23 mouse cellular contexts compared by ENCODE assay signal in the genomic region with DNA sequence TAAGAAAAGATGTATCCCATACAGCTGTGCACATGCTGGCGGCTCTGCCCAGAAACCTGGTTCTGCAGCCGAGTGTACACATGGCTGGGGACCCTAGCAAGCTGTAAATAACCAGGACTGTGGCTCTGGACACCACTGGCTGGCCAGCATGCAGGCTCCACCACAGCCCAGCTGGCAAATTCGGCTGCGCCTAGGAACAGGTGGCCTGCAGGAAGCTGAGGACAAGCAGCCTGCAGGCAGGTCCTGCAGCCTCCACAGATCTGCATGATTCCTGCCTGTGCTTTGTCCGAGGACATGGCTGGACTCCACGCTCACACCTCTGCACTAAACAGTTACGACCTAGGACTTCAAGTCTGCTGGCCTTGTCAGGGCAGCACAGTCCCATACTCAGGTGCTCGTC.
DNase-seq lines count a peak whose midpoint lies in the region; ATAC-seq and TF ChIP-seq lines count a peak whose summit lies in the region.
"Had no signal": no experiment of that assay in that cellular context is flagged by ENCODE, and none has a peak within 500 bp of the region (broad histone marks: within the 10 kb centered on the region; RNA-seq: fewer than 3 reads in every experiment).

No protein-coding gene starts in this region.

- TF ChIP-seq POLR2A in limb, embryonic 14.5 days (IDR thresholded peaks at IDR 0.05; ENCODE audit: borderline replicate concordance, extremely low read depth, insufficient read depth, insufficient read length) = no peak

- DNase-seq in forebrain, embryonic 10.5 days (ENCODE audit: extremely low spot score, low spot score) = no peak
- no peak for DNase-seq in embryonic facial prominence, embryonic 10.5 days (ENCODE audit: low spot score)
- no peak for DNase-seq in limb, embryonic 14.5 days (ENCODE audit: low spot score)
- DNase-seq in adrenal gland, postnatal 14 days = no peak
- DNase-seq: cerebellum, adult 11 months; cerebellum, adult 9-11 months; forebrain, postnatal 0 days; heart, postnatal 36 days; kidney, adult 2 months; left cerebral cortex, postnatal 4 days; lung, postnatal 36 days; thymus, postnatal 14 days had no signal

- no peaks in the 10 kb centered on the region for H3K36me3 ChIP-seq in forebrain, embryonic 10.5 days (replicated peaks)
- H3K36me3 ChIP-seq in forebrain, embryonic 16.5 days (ENCODE audit: control insufficient read depth, insufficient read depth) = no peaks in the 10 kb centered on the region
- no peaks in the 10 kb centered on the region for H3K36me3 ChIP-seq in hindbrain, embryonic 12.5 days
- no peaks in the 10 kb centered on the region for H3K36me3 ChIP-seq in hindbrain, embryonic 16.5 days (ENCODE audit: control insufficient read depth, insufficient read depth, low read length)
- no peaks in the 10 kb centered on the region for H3K36me3 ChIP-seq in embryonic facial prominence, embryonic 10.5 days (replicated peaks)
- no peaks in the 10 kb centered on the region for H3K36me3 ChIP-seq in limb, embryonic 14.5 days (ENCODE audit: control insufficient read depth, insufficient read depth, low read length)
- H3K36me3 ChIP-seq in liver, embryonic 12.5 days = no peaks in the 10 kb centered on the region
- H3K36me3 ChIP-seq: embryonic facial prominence, embryonic 12.5 days; heart, embryonic 15.5 days; liver, embryonic 15.5 days; lung, embryonic 15.5 days; neural tube, embryonic 12.5 days had no signal

- no peak overlapping the region for H3K9ac ChIP-seq in forebrain, embryonic 16.5 days (replicated peaks; ENCODE audit: low read depth, low read length)
- no peak overlapping the region for H3K9ac ChIP-seq in hindbrain, embryonic 12.5 days
- no peak overlapping the region for H3K9ac ChIP-seq in hindbrain, embryonic 16.5 days (ENCODE audit: low read depth, low read length)
- peak overlapping the region; percentile 65 for H3K9ac ChIP-seq in limb, embryonic 14.5 days (ENCODE audit: low read depth, low read length, severe bottlenecking)
- no peak overlapping the region for H3K9ac ChIP-seq in liver, embryonic 12.5 days
- H3K9ac ChIP-seq: embryonic facial prominence, embryonic 12.5 days; forebrain, postnatal 0 days; heart, embryonic 15.5 days; liver, embryonic 15.5 days; lung, embryonic 15.5 days; neural tube, embryonic 12.5 days had no signal

- 57% methylated on average over 8 of the region's 8 CpGs for WGBS in forebrain, embryonic 10.5 days
- WGBS in forebrain, embryonic 16.5 days = 60% methylated on average over 8 of the region's 8 CpGs
- WGBS in hindbrain, embryonic 12.5 days = 50% methylated on average over 8 of the region's 8 CpGs
- 58% methylated on average over 8 of the region's 8 CpGs for WGBS in hindbrain, embryonic 16.5 days
- 49% methylated on average over 8 of the region's 8 CpGs for WGBS in embryonic facial prominence, embryonic 10.5 days
- WGBS in limb, embryonic 14.5 days = 23% methylated on average over 8 of the region's 8 CpGs
- WGBS in liver, embryonic 12.5 days (ENCODE audit: insufficient replicate concordance) = 40% methylated on average over 8 of the region's 8 CpGs

- H3K4me3 ChIP-seq in forebrain, embryonic 10.5 days = no peak overlapping the region
- no peak overlapping the region for H3K4me3 ChIP-seq in forebrain, embryonic 16.5 days (replicated peaks; ENCODE audit: low read length)
- no peak overlapping the region for H3K4me3 ChIP-seq in hindbrain, embryonic 12.5 days
- no peak overlapping the region for H3K4me3 ChIP-seq in hindbrain, embryonic 16.5 days (ENCODE audit: low read length)
- 0 out of 2 replicates have a peak overlapping the region, but pooled peaks have one; percentile 18 for H3K4me3 ChIP-seq in embryonic facial prominence, embryonic 10.5 days
- peak overlapping the region; percentile 20 for H3K4me3 ChIP-seq in limb, embryonic 14.5 days (replicated peaks; ENCODE audit: low read length)
- no peak overlapping the region for H3K4me3 ChIP-seq in liver, embryonic 12.5 days
- H3K4me3 ChIP-seq: embryonic facial prominence, embryonic 12.5 days; heart, embryonic 15.5 days; liver, embryonic 15.5 days; lung, embryonic 15.5 days; megakaryocyte, embryonic 14.5 days; neural tube, embryonic 12.5 days had no signal

- H3K4me2 ChIP-seq in forebrain, embryonic 16.5 days (ENCODE audit: low read length) = no peak overlapping the region
- no peak overlapping the region for H3K4me2 ChIP-seq in hindbrain, embryonic 12.5 days (replicated peaks)
- no peak overlapping the region for H3K4me2 ChIP-seq in hindbrain, embryonic 16.5 days (ENCODE audit: low read length)
- H3K4me2 ChIP-seq in limb, embryonic 14.5 days (replicated peaks; ENCODE audit: low read depth, low read length, severe bottlenecking) = peak overlapping the region; percentile 66
- no peak overlapping the region for H3K4me2 ChIP-seq in liver, embryonic 12.5 days
- H3K4me2 ChIP-seq: embryonic facial prominence, embryonic 12.5 days; heart, embryonic 15.5 days; liver, embryonic 15.5 days; lung, embryonic 15.5 days; neural tube, embryonic 12.5 days had no signal

- H3K27me3 ChIP-seq in forebrain, embryonic 10.5 days (ENCODE audit: poor library complexity, severe bottlenecking) = peaks cover 100% of the 10 kb centered on the region
- peaks cover 11% of the 10 kb centered on the region for H3K27me3 ChIP-seq in forebrain, embryonic 16.5 days (replicated peaks; ENCODE audit: control insufficient read depth, insufficient read depth, low read length)
- peaks cover 22% of the 10 kb centered on the region for H3K27me3 ChIP-seq in hindbrain, embryonic 12.5 days
- peaks cover 2% of the 10 kb centered on the region for H3K27me3 ChIP-seq in hindbrain, embryonic 16.5 days (replicated peaks; ENCODE audit: control insufficient read depth, insufficient read depth, low read length)
- peaks cover 88% of the 10 kb centered on the region for H3K27me3 ChIP-seq in embryonic facial prominence, embryonic 10.5 days (replicated peaks; ENCODE audit: low read depth, poor library complexity, severe bottlenecking)
- 0 out of 2 replicates have a peak, but pooled peaks cover 10% of the 10 kb centered on the region for H3K27me3 ChIP-seq in limb, embryonic 14.5 days (ENCODE audit: control insufficient read depth, insufficient read depth, low read length)
- peaks cover 60% of the 10 kb centered on the region for H3K27me3 ChIP-seq in liver, embryonic 12.5 days (replicated peaks)

- peak overlapping the region; percentile 3; the same call in 1 of the 2 replicates for H3K27ac ChIP-seq in forebrain, embryonic 10.5 days
- H3K27ac ChIP-seq in forebrain, embryonic 16.5 days (ENCODE audit: low read length) = no peak overlapping the region
- H3K27ac ChIP-seq in hindbrain, embryonic 12.5 days = peak overlapping the region; percentile 60; the same call in 1 of the 2 replicates
- H3K27ac ChIP-seq in hindbrain, embryonic 16.5 days (ENCODE audit: low read depth, low read length) = no peak overlapping the region
- H3K27ac ChIP-seq in embryonic facial prominence, embryonic 10.5 days (replicated peaks) = peak overlapping the region; percentile 35; the same call in 1 of the 2 replicates
- H3K27ac ChIP-seq in limb, embryonic 14.5 days (replicated peaks; ENCODE audit: low read depth, low read length) = peak overlapping the region; percentile 95
- no peak overlapping the region for H3K27ac ChIP-seq in liver, embryonic 12.5 days
- H3K27ac ChIP-seq: embryonic facial prominence, embryonic 12.5 days; heart, embryonic 15.5 days; kidney, postnatal 0 days; liver, embryonic 15.5 days; lung, embryonic 15.5 days; neural tube, embryonic 12.5 days had no signal

- peaks cover 86% of the 10 kb centered on the region for H3K4me1 ChIP-seq in forebrain, embryonic 10.5 days
- peaks cover 30% of the 10 kb centered on the region for H3K4me1 ChIP-seq in forebrain, embryonic 16.5 days (replicated peaks; ENCODE audit: control insufficient read depth, insufficient read depth, low read length)
- H3K4me1 ChIP-seq in hindbrain, embryonic 12.5 days = peaks cover 67% of the 10 kb centered on the region
- peaks cover 25% of the 10 kb centered on the region for H3K4me1 ChIP-seq in hindbrain, embryonic 16.5 days (ENCODE audit: control insufficient read depth, insufficient read depth, low read depth, low read length)
- peaks cover 80% of the 10 kb centered on the region for H3K4me1 ChIP-seq in embryonic facial prominence, embryonic 10.5 days
- H3K4me1 ChIP-seq in limb, embryonic 14.5 days (ENCODE audit: control insufficient read depth, insufficient read depth, low read length) = peaks cover 57% of the 10 kb centered on the region
- H3K4me1 ChIP-seq in liver, embryonic 12.5 days = no peaks in the 10 kb centered on the region
- H3K4me1 ChIP-seq: liver, embryonic 15.5 days; megakaryocyte, embryonic 14.5 days had no signal

- ATAC-seq in forebrain, embryonic 16.5 days = no peak
- no peak for ATAC-seq in hindbrain, embryonic 12.5 days (ENCODE audit: low FRiP score)
- ATAC-seq in hindbrain, embryonic 16.5 days = no peak
- ATAC-seq in limb, embryonic 14.5 days (ENCODE audit: low FRiP score, low read depth) = no peak
- ATAC-seq in liver, embryonic 12.5 days = no peak
- ATAC-seq: forebrain, postnatal 0 days had no signal

- no peaks in the 10 kb centered on the region for H3K9me3 ChIP-seq in forebrain, embryonic 10.5 days
- no peaks in the 10 kb centered on the region for H3K9me3 ChIP-seq in forebrain, embryonic 16.5 days (ENCODE audit: control insufficient read depth, low read length)
- no peaks in the 10 kb centered on the region for H3K9me3 ChIP-seq in hindbrain, embryonic 12.5 days (replicated peaks)
- no peaks in the 10 kb centered on the region for H3K9me3 ChIP-seq in hindbrain, embryonic 16.5 days (ENCODE audit: control insufficient read depth, low read length)
- H3K9me3 ChIP-seq in embryonic facial prominence, embryonic 10.5 days = no peaks in the 10 kb centered on the region
- H3K9me3 ChIP-seq in limb, embryonic 14.5 days (ENCODE audit: control insufficient read depth, low read length) = no peaks in the 10 kb centered on the region
- no peaks in the 10 kb centered on the region for H3K9me3 ChIP-seq in liver, embryonic 12.5 days (replicated peaks)
- H3K9me3 ChIP-seq: embryonic facial prominence, embryonic 12.5 days; heart, embryonic 15.5 days; liver, embryonic 15.5 days; lung, embryonic 15.5 days; megakaryocyte, embryonic 14.5 days; neural tube, embryonic 12.5 days had no signal

Comparison
In these comparisons a context has a peak if more than half of its experiments do, and no peak if none do; other contexts are left out.
1. H3K27ac ChIP-seq: peak in forebrain, embryonic 10.5 days (single experiment), hindbrain, embryonic 12.5 days (single experiment), embryonic facial prominence, embryonic 10.5 days (single experiment) and limb, embryonic 14.5 days (single experiment); none in forebrain, embryonic 16.5 days (single experiment), hindbrain, embryonic 16.5 days (single experiment) and liver, embryonic 12.5 days (single experiment).
2. H3K4me3 ChIP-seq: peak in embryonic facial prominence, embryonic 10.5 days (single experiment) and limb, embryonic 14.5 days (single experiment); none in forebrain, embryonic 10.5 days (single experiment), forebrain, embryonic 16.5 days (single experiment), hindbrain, embryonic 12.5 days (single experiment), hindbrain, embryonic 16.5 days (single experiment) and liver, embryonic 12.5 days (single experiment).